Mouse (Mus musculus) embryo, embryonic 11 days (tissue): ENCODE data around the gene Ppp1r12c.
"Not testable (repeated sequence)": the region's sequence is repeated elsewhere in the genome, so short reads cannot be mapped to it uniquely, and the experiment has no call there.

Experiments
- DNase-seq: peaks from one replicate; pipeline ENCODE4 v3.0.0-alpha.2; 2015

The Ppp1r12c gene

GRCm38 (mm10) chr7:4501558-4502397, at the start of gene Ppp1r12c:
Ppp1r12c (minus strand) TSS chr7:4501680.
- peak; percentile 95 for DNase-seq

- DNase-seq = peak; percentile 65
Measured at GRCm38 (mm10) chr7:4547221-4547641, 45.8 kb upstream of the Ppp1r12c start, which contains the start of gene Syt5. Syt5 (minus strand) TSS chr7:4547541.

DNA sequence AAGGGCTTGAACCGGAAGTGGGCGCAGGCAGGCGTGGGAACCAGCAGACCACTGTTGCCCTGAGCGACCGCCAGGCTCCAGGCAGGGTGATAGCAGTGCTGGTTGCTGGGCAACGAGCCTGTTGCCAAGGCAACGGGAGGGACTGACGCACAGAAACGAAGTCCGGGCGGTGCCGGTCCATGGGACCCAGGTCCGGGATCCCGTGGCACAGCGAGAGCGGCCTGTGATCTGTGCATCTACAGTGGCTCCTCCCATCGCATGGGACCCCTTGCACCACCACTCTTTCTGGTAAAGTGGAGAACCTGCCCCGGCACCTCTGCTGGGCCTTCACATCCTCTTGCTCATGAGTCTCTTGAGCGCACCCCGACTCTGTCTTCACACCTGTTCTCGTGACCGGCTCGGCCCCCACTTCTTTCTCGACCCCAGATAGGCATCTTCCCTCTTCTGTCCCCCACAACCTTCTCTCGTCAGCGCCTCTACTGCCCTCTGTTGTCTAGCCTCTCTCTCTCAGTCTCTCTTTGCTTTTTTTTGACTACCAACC, 45.2 kb upstream of the Ppp1r12c start:
- peak; percentile 90 for DNase-seq

- no peak for DNase-seq
Measured at GRCm38 (mm10) chr7:4546050-4546449, 44.6 kb upstream of the Ppp1r12c start.

DNA sequence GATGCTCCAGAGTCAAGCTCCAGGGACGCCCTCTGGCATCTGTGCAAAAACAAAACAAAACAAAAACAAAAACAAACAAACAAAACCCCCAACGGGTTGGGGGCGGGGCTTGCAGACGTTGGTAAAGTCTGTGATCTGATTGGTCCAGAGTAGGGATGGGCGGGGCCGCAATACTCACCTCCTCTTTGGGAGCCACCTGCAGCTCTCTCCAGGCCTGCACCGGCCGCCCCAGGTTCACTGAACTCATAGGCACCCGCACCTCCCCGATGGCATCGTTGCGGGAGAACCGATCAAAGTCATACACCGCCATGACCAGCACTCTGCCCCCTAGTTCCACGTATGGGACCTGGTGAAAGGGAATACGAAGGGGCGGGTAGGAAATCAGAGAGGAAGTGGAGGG, 40.5 kb upstream of the Ppp1r12c start:
- no peak for DNase-seq

DNA sequence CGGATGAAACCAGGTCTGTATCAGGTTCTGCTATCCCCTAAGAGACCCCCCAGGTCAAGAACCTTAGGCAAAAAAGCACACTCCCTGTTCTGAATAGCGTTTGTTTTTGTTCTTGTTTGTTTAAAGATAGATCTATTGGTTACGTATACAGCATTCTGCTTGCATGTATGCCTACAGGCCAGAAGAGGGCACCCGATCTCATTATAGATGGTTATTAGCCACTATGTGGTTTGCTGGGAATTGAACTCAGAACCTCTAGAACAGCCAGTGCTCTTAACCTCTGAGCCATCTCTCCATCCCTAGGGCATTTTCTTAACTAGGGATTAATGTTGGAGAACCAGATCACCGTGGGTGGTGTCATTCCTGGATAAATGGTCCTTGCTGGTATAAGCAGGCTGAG, 39.9 kb upstream of the Ppp1r12c start:
- no peak for DNase-seq

DNA sequence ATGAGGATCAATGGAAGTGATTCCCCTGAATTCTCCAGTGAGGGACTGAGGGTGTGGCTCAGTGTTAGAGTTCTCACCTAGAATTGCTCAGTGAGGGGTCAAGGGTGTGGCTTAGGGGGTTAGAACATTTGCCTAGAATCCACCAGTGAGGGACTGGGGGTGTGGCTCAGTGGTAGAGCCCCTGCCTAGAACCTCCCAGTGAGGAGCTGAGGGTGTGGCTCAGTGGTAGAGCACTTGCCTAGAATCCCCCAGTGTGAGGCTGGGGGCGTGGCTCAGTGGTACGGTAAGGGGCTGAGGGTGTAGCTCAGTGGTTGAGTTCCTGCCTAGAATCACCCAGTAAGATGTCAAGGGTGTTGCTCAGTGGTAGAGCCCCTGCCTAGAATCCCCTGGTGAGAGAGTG, 37.5 kb upstream of the Ppp1r12c start:
- DNase-seq = no peak

- no peak for DNase-seq
Measured at GRCm38 (mm10) chr7:4537181-4537580, 35.7 kb upstream of the Ppp1r12c start.

DNA sequence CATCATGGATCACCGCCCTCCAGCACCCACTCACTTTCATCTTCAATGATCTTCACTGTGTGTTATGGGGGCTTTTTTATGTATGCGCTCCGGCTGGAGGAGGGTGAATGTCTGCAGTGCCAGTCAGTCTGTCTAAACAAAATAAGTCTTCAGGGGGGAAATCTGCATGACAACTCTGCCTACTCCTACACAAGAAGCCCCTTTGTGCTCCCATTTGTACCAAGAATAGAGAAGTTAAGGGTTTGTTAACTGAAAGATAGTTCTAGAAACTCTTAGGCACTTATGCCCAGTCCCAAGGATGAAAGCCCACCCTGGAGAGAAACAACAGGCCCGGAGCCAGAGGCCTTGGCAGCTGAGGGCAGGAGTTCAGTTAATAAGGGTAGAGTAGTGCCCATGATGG, 34.9 kb upstream of the Ppp1r12c start:
- DNase-seq = no peak

DNA sequence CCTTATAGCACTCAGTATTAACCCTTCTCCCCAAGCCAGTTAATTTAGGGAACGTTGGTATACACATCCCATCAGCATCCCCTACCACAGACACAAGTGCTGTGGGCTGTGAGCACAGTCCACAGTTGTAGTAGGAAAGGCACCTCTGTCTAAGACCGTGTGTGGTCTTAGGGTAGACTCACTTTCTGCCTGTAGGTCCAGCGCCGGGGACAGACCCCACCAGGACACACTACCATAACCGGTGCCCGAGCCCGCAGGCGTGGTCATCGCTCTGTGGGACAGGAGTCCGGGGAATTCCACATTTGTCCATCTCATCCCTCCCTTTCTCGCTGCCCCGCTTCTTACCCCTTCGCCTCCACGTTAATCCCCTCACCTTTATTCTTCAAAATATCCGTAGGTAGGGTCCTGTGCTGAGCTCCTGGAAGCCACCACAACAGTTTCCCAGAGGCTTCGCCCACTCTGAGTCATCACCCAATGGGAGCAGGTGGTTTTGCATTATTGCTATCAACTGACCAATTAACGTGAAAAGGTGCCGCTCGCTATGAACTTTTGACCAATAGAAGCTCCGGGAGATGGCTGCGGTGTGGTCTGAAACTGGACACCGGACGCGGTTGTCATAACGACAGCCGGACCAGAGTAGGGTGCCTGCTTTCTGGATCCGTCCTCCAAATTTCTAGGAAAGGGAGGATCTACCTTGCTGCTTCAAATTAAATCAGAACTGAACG, 30.7 kb upstream of the Ppp1r12c start, which contains the start of gene Dnaaf3:
Gene Dnaaf3 (minus strand): TSS at position 449 of the 725 bp plus-strand sequence.
- DNase-seq = peak; percentile 93

GRCm38 (mm10) chr7:4530166-4530565, 28.7 kb upstream of the Ppp1r12c start:
- DNase-seq = not testable (repeated sequence)

DNA sequence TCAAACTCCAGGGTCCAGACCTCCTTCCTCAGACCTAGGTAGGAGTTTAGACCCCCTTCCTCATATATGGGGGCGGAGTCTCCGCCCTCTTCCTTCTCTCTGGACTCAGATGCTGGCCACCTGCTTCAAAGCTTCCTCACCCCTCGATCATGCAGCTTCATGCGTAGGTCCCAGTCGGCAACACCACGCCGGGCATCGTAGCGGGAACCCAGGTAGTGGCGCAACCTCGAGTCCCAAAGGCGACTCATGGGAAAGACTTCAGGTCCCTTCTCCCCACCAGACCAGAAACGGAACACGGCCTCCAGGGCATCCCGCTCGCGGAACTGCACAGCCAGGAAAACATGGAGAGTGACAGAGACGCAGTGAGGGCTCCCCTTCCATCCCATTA, 25.8 kb upstream of the Ppp1r12c start:
- DNase-seq = no peak

DNA sequence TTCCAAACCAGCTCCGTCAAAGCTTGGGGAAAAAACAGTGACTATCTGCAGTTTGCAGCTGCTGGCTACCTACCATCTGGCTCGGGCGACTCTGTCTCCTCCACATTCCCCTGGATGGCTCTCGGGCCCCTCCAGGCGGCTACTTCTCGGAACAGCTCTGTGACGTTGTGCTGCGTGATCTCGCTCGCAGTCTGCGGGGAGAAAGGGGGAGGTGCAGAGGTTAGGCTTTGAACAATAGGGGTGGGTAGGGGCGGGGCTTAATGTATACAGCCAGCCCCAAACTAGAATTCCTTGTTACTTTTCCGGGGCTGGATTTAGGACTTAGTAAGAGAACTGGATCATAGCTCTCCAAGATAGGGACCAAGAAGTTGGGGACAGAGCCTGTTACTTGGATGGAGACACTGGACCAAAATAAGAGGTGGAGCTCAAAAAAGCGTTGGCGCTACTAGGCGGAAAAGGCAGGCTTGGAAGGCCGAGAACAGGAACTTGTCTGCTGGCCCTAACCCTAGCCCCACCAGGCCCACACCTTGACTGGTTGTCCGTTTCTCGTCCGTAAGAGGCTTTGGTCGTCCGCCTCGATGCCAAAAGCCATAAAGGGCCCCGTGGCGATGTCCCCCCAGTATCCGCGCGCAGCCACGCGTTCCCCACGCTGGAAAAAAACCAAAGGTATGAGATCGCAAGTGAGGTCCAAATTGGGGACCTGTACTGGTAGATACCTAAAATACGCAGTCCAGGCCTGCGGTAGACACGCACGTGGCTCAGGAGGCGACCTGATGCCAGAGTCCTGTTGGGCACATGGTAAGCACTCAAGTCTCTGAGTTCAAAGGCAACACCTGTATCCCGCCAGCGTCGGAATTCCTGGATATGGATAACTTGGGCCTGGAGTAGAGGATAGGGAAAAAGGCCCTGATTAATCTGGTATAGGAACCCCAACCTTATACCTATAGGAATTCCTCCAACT, 25.1 kb upstream of the Ppp1r12c start:
- DNase-seq = peak; percentile 95

GRCm38 (mm10) chr7:4524212-4524922, 22.9 kb upstream of the Ppp1r12c start, which contains the start of gene Tnni3:
Tnni3 (minus strand) TSS chr7:4524229.
- DNase-seq = peak; percentile 79

- DNase-seq = no peak
Measured at GRCm38 (mm10) chr7:4523205-4524130, 22.0 kb upstream of the Ppp1r12c start.

- no peak for DNase-seq
Measured at GRCm38 (mm10) chr7:4522292-4522691, 20.8 kb upstream of the Ppp1r12c start.

- peak; percentile 44 for DNase-seq
Measured at GRCm38 (mm10) chr7:4521231-4522003, 19.9 kb upstream of the Ppp1r12c start.

DNA sequence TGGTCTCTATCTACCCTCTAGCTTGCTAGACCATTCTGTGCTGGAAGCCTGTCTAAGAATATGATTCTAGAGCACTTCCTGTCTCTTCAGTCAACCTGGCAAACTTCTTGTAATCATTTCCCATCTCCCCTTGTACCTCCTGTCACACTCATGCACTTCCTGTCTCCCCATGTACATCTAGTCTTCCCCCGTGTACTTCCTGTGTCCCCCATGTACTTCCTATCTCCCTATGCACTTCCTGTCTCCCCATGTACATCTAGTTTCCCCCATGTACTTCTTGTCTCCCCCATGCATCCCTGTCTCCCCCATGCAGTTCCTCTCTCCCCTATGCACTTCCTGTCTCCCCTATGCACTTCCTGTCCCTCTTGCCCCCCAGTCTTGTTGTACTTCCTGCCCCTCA, 17.0 kb upstream of the Ppp1r12c start:
- DNase-seq = no peak

- peak; percentile 60 for DNase-seq
Measured at GRCm38 (mm10) chr7:4516332-4517050, 15.0 kb upstream of the Ppp1r12c start, which contains the start of gene Tnnt1. Tnnt1 (minus strand) TSS chr7:4516382.
